ENCODE assay signal across 13 mouse cellular contexts in the genomic region with DNA sequence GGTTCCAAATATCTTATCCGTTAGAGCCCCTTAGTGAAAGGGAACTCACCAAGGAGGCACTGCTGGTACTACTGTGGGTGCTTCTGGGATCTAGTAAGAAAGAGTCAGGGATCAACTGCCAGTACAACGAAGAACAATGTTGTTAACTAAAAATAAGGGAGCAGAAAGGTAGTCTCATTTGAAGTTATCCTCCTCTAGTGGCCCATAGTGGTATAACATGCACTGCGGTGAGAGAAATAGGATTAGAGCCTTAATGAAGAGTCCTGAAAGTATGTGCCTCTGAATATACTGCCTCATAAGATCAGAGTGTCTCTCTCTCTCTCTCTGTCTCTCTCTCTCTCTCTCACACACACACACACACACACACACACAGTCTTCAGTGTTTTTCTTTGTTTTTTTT. TPM values are rescaled to one million over a fixed set of nuclear protein-coding genes. Genes with fewer than 3 reads are reported as not detected.
DNase-seq lines count a peak whose midpoint lies in the region; ATAC-seq and TF ChIP-seq lines count a peak whose summit lies in the region.
"Had no signal": no experiment of that assay in that cellular context is flagged by ENCODE, and none has a peak within 500 bp of the region (broad histone marks: within the 10 kb centered on the region; RNA-seq: fewer than 3 reads in every experiment).

No protein-coding gene starts in this region.

- H3K9ac ChIP-seq in forebrain, embryonic 14.5 days (ENCODE audit: low read length): no peak overlapping the region
- no peak overlapping the region for H3K9ac ChIP-seq in lung, embryonic 14.5 days
- no peak overlapping the region for H3K9ac ChIP-seq in ES-E14 (ENCODE audit: insufficient read depth, low read depth, low read length, poor library complexity, severe bottlenecking)
- H3K9ac ChIP-seq: liver, embryonic 13.5 days; neural tube, embryonic 12.5 days had no signal

- no peak overlapping the region for H3K27ac ChIP-seq in forebrain, embryonic 14.5 days (ENCODE audit: low read depth, low read length)
- H3K27ac ChIP-seq in forebrain, embryonic 10.5 days: no peak overlapping the region
- H3K27ac ChIP-seq in lung, embryonic 14.5 days (ENCODE audit: low read depth): no peak overlapping the region
- no peak overlapping the region for H3K27ac ChIP-seq in ES-E14 (ENCODE audit: insufficient read depth, low read depth, low read length, poor library complexity, severe bottlenecking)
- H3K27ac ChIP-seq: liver, embryonic 13.5 days; neural tube, embryonic 12.5 days had no signal

- in situ Hi-C loops in ES-E14 (cut with MboI; ENCODE audit: low sequenced_read_pairs in 2 of 2, unreplicated experiment in 2 of 2): no loop called here

- no peak for ATAC-seq in forebrain, embryonic 14.5 days
- no peak for ATAC-seq in lung, embryonic 14.5 days (ENCODE audit: insufficient read depth)
- no peak for ATAC-seq in erythroblast, adult 5-6 weeks (replicated peaks; ENCODE audit: low FRiP score, poor library complexity, severe bottlenecking)

- no peaks in the 10 kb centered on the region for H3K9me3 ChIP-seq in forebrain, embryonic 14.5 days (replicated peaks; ENCODE audit: control insufficient read depth, low read length)
- no peaks in the 10 kb centered on the region for H3K9me3 ChIP-seq in forebrain, embryonic 10.5 days
- H3K9me3 ChIP-seq in lung, embryonic 14.5 days (ENCODE audit: low read depth, low read length): no peaks in the 10 kb centered on the region
- H3K9me3 ChIP-seq in ES-E14 (ENCODE audit: control insufficient read depth, insufficient read depth, low read depth, low read length): no peaks in the 10 kb centered on the region
- H3K9me3 ChIP-seq: liver, embryonic 13.5 days; neural tube, embryonic 12.5 days had no signal

- H3K36me3 ChIP-seq in forebrain, embryonic 14.5 days (ENCODE audit: control insufficient read depth, insufficient read depth, low read length): peaks cover 14% of the 10 kb centered on the region
- peaks cover 22% of the 10 kb centered on the region for H3K36me3 ChIP-seq in forebrain, embryonic 10.5 days (replicated peaks)
- H3K36me3 ChIP-seq in lung, embryonic 14.5 days (ENCODE audit: insufficient read depth): peaks cover 14% of the 10 kb centered on the region; the same call in 1 of the 2 replicates
- peaks cover 6% of the 10 kb centered on the region; the same call in 1 of the 2 replicates for H3K36me3 ChIP-seq in ES-E14 (ENCODE audit: control insufficient read depth, insufficient read depth, low read length, poor library complexity, severe bottlenecking)

- WGBS in forebrain, embryonic 14.5 days: 75% methylated on average over 3 of the region's 3 CpGs
- WGBS in forebrain, embryonic 10.5 days: 80% methylated on average over 3 of the region's 3 CpGs
- 73% methylated on average over 3 of the region's 3 CpGs for WGBS in lung, embryonic 14.5 days

- DNase-seq in forebrain, embryonic 14.5 days (ENCODE audit: low spot score): peak; percentile 50
- DNase-seq in forebrain, embryonic 10.5 days (ENCODE audit: extremely low spot score, low spot score): no peak
- DNase-seq in lung, embryonic 14.5 days: peak; percentile 69
- no peak for DNase-seq in lung, adult 18-20 months
- peak; percentile 53 for DNase-seq in ES-E14 (ENCODE audit: low read depth, low spot score)
- peak; percentile 33 for DNase-seq in lung, postnatal 36 days
- no peak for DNase-seq in natural killer cell, adult 2 months (ENCODE audit: low spot score in 2 of 2)
- DNase-seq: layer of hippocampus, postnatal 36 days; liver, embryonic 13.5 days; right cerebral cortex, postnatal 4 days had no signal

- H3K4me3 ChIP-seq in forebrain, embryonic 14.5 days (ENCODE audit: low read depth, low read length): no peak overlapping the region
- no peak overlapping the region for H3K4me3 ChIP-seq in forebrain, embryonic 10.5 days
- H3K4me3 ChIP-seq in lung, embryonic 14.5 days (ENCODE audit: low read depth, low read length): no peak overlapping the region
- no peak overlapping the region for H3K4me3 ChIP-seq in ES-E14 (ENCODE audit: insufficient read depth in 1 of 2, low read depth in 1 of 2, low read length in 2 of 2, poor library complexity in 1 of 2, severe bottlenecking in 1 of 2)
- H3K4me3 ChIP-seq: erythroblast, embryonic 14.5 days; liver, embryonic 13.5 days; neural tube, embryonic 12.5 days had no signal

- peak; percentile 71 for TF ChIP-seq CTCF in lung, embryonic 14.5 days (IDR thresholded peaks at IDR 0.05; ENCODE audit: low read depth)

- H3K4me1 ChIP-seq in forebrain, embryonic 14.5 days (ENCODE audit: control insufficient read depth, insufficient read depth, low read length): peaks cover 20% of the 10 kb centered on the region
- H3K4me1 ChIP-seq in forebrain, embryonic 10.5 days: peaks cover 29% of the 10 kb centered on the region
- peaks cover 9% of the 10 kb centered on the region for H3K4me1 ChIP-seq in lung, embryonic 14.5 days (ENCODE audit: insufficient read depth)
- H3K4me1 ChIP-seq in ES-E14 (ENCODE audit: control insufficient read depth in 2 of 2, insufficient read depth in 2 of 2, low read length in 2 of 2, poor library complexity in 1 of 2): peaks cover 2 to 6% of the 10 kb centered on the region in 2 experiments; a peak in 3 of 4 replicates

- H3K27me3 ChIP-seq in forebrain, embryonic 14.5 days (replicated peaks; ENCODE audit: control insufficient read depth, insufficient read depth, low read length): no peaks in the 10 kb centered on the region
- H3K27me3 ChIP-seq in forebrain, embryonic 10.5 days (ENCODE audit: poor library complexity, severe bottlenecking): no peaks in the 10 kb centered on the region
- H3K27me3 ChIP-seq in lung, embryonic 14.5 days (ENCODE audit: insufficient read depth, low read length): no peaks in the 10 kb centered on the region
- H3K27me3 ChIP-seq: liver, embryonic 13.5 days; neural tube, embryonic 12.5 days had no signal

- H3K4me2 ChIP-seq in forebrain, embryonic 14.5 days (ENCODE audit: low read length): no peak overlapping the region
- no peak overlapping the region for H3K4me2 ChIP-seq in lung, embryonic 14.5 days
- H3K4me2 ChIP-seq: liver, embryonic 13.5 days; neural tube, embryonic 12.5 days had no signal

TF ChIP-seq in ES-E14, 5 proteins besides CTCF, POLR2A, EP300 and RAD21:
- peak; percentile 28; the same call in 1 of the 2 replicates for TF ChIP-seq ZC3H11A (IDR thresholded peaks at IDR 0.05; ENCODE audit: borderline replicate concordance, low read depth, low read length)
- no peak for TF ChIP-seq MAFK (IDR thresholded peaks at IDR 0.05; ENCODE audit: insufficient read depth, low read depth, low read length)
- no peak for TF ChIP-seq CHD2 (IDR thresholded peaks at IDR 0.05; ENCODE audit: low read depth, low read length)
TF ChIP-seq in ES-E14: peak in this region for 1.

RNA-seq across cellular contexts. Expression of a gene that starts 3.6 kb away (rescaled TPM):
- 3.8 and 4.5 TPM in 2 replicates for polyA plus RNA-seq in forebrain, embryonic 14.5 days (2014; fragmentation: Nextera tagmentation; extraction: Ambion mirVana)
- polyA plus RNA-seq in forebrain, embryonic 10.5 days (2016; fragmentation: Nextera tagmentation; extraction: Ambion mirVana): 15.4 and 17.1 TPM in 2 replicates
- 14.4 and 14.6 TPM in 2 replicates for polyA plus RNA-seq in lung, embryonic 14.5 days (2014; fragmentation: Nextera tagmentation; extraction: Ambion mirVana)
- 36.9 and 39.7 TPM in 2 replicates for total RNA-seq in ES-E14 (2012; rRNA removed)
- total RNA-seq in erythroblast, adult 5-6 weeks (2015; ENCODE audit: low replicate concordance): 0.96 and 1.7 TPM in 2 replicates
- 2.4 and 4.6 TPM in 2 replicates for total RNA-seq in erythroblast, adult 5-6 weeks (2017; ENCODE audit: low replicate concordance)

RNA-seq across cellular contexts. Expression of a gene that starts 25.6 kb away (rescaled TPM):
- polyA plus RNA-seq in forebrain, embryonic 14.5 days (2014; fragmentation: Nextera tagmentation; extraction: Ambion mirVana): 38.0 and 45.5 TPM in 2 replicates
- polyA plus RNA-seq in forebrain, embryonic 10.5 days (2016; fragmentation: Nextera tagmentation; extraction: Ambion mirVana): 31.9 and 32.4 TPM in 2 replicates
- polyA plus RNA-seq in lung, embryonic 14.5 days (2014; fragmentation: Nextera tagmentation; extraction: Ambion mirVana): 30.1 and 31.8 TPM in 2 replicates
- total RNA-seq in ES-E14 (2012; rRNA removed): 7.1 and 8.7 TPM in 2 replicates
- 1.7 and 5.6 TPM in 2 replicates for total RNA-seq in erythroblast, adult 5-6 weeks (2015; ENCODE audit: low replicate concordance)
- total RNA-seq in erythroblast, adult 5-6 weeks (2017; ENCODE audit: low replicate concordance): 0.98 and 3.5 TPM in 2 replicates

RNA-seq across cellular contexts. Expression of a gene that starts 45.0 kb away (rescaled TPM):
- polyA plus RNA-seq in forebrain, embryonic 14.5 days (2014; fragmentation: Nextera tagmentation; extraction: Ambion mirVana): 0.70 and 1.1 TPM in 2 replicates
- 0.27 and 0.47 TPM in 2 replicates for polyA plus RNA-seq in forebrain, embryonic 10.5 days (2016; fragmentation: Nextera tagmentation; extraction: Ambion mirVana)
- 1.0 and 1.3 TPM in 2 replicates for polyA plus RNA-seq in lung, embryonic 14.5 days (2014; fragmentation: Nextera tagmentation; extraction: Ambion mirVana)
- 0.09 and 0.48 TPM in 2 replicates for total RNA-seq in ES-E14 (2012; rRNA removed)
- 4.8 and 8.2 TPM in 2 replicates for total RNA-seq in erythroblast, adult 5-6 weeks (2015; ENCODE audit: low replicate concordance)
- total RNA-seq in erythroblast, adult 5-6 weeks (2017; ENCODE audit: low replicate concordance): 1.5 and 4.5 TPM in 2 replicates
- polyA plus RNA-seq: erythroblast, embryonic 14.5 days had no signal

Comparison
In these comparisons a context has a peak if more than half of its experiments do, and no peak if none do; other contexts are left out.
1. DNase-seq: peak in forebrain, embryonic 14.5 days (single experiment), lung, embryonic 14.5 days (single experiment), ES-E14 (single experiment) and lung, postnatal 36 days (single experiment); none in forebrain, embryonic 10.5 days (single experiment), lung, adult 18-20 months (0 of 2) and natural killer cell, adult 2 months (0 of 2).